Mouse (Mus musculus) left cerebral cortex, adult 18-20 months (tissue): ENCODE data around the gene Ginm1. TPM values are rescaled to one million over a fixed set of nuclear protein-coding genes. Genes with fewer than 3 reads are reported as not detected.
"Not testable (repeated sequence)": the region's sequence is repeated elsewhere in the genome, so short reads cannot be mapped to it uniquely, and the experiment has no call there.

Source experiments
- DNase-seq, 2 experiments: peaks; one replicate each; pipeline ENCODE4 v3.0.0; 2021 to 2022; ENCODE audit warnings: low spot score in 2 of 2, mixed read lengths in 1 of 2
- total RNA-seq, 2 experiments: library from RNA; stranded (reverse); gene quantifications; 2 replicates each; pipeline ENCODE4 v1.2.3; 2021

The Ginm1 gene
- total RNA-seq, 2 experiments from 2014 or later, result 17.8 to 19.2 TPM

DNA sequence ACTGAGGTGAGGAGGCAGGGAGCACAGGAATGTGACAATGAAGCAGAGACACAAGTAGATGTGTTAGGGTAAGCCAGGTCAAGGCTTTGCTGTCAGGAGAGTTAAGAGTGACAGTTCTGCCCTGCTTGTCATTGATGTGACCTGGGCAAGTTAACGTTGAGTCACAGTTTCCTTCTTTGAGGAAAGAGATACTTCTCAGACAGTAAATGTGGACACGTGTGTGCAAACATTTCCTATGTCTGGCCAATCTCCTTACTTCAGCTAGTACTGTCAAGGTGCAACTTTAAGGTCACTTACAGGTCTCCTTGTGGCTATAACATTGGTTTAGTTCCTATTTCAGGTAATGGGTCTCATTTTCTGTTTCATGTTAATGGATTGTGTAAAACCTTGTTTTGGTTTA lies 23.9 kb upstream of the Ginm1 start:
- no peak for DNase-seq

DNA sequence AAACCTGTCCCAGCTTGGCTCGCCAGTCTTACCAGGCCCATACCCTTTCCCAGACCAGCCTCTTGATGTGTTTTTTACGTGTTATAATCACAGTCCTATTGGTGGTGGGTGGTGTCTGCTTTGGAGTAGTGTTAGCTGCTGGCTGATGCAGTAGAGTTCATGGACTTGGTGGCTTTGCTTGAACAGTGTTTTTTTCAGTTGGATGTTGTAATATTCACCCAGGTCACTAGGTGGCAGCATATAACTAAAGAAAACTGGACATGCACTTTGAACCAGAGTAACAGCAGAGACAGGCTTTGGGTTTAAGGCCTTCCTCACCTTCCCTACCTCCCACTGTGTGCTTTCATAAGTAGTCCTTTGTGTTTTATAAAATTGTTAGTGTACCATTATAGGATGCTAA lies 17.3 kb upstream of the Ginm1 start:
- DNase-seq, result peak; percentile 32 to 51

DNA sequence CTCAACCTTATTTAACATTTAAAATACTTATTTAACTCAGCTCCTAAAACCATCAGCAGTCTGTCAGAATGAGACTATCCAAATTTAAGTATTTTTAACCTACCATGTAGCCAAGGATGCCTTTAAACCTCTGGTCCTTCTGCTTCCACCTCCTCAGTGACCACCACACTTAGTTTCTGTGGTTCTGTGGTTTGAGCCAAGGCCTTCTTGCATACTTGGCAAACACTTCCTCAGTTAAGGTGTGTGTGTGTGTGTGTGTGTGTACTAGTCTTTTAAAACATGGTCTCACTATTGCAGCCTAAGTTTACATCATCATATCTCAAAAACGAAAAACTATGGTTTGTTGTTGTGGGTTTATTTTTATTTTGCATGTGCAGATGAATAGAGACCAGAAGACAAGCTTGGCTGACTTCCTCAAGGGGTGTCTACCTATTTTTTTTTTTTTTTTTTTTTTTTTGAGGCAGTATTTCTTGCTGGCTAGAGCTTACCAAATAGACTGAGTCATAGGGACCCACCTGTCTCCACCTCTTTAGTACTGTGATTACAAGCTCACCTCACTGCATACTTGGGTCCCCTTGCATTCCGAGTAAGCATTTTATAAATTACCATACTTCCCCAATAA lies 10.0 kb upstream of the Ginm1 start:
- no peak for DNase-seq

DNA sequence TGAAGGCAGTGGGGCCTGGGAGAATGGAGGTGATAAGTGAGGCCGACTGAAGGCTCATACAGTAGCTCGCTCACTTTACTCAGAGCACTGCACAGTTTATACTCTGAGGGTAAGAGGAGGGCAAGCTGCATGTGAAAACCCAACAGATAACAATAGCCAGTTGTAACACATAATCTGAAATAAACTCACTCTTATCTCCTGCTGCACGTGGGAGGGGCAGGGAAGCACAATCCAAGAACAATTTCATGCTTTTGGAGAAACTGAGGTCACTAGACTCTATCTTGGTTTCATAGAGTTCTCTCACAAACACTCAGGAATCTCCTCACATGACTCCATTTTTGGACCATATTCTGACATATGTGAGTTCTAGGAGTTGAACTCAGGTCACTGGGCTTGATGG lies 8.6 kb upstream of the Ginm1 start:
- no peak for DNase-seq

DNA sequence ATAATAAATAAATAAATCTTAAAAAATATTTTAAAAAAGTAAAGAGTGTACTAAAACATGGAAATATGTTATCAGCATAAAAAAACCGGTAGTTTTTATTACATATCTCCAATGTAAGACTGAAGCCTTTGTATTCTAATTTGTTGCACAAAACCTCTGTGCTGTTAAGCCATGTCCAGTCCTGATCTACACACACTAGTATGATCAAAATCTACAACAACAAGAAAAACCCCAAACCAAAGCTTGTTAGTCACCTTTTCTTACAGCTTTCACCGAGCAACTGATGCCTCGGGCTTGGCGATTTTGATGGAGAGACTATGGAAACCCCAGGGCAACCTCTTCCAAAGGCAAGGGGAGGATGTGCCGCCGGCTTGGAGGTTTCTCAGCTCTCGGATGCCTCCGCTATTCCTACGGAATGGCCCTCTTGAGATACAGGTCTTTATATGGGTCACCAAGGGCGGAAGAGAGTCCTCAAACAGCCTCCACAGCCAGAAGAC lies 322 bp downstream of the Ginm1 start:
- no peak for DNase-seq

DNA sequence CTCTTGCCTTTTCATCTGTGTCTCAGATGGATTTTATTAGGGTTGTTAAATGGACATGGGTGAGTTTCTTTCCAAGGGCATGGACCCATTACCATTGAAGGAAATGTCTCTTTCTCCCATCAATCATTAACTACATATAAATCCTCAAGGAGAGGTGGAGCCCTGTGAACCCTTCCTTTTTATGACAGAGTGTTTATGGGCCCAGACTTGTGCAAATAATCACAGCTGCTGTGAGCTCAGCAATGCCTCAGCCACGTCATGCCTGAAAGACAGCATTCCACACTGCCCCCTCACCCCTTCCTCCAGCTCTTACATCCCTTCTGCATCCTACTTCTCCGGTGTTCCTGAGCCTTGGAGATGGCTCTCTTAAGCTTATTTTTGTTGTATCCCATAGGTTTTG lies 5.3 kb downstream of the Ginm1 start:
- no peak for DNase-seq

DNA sequence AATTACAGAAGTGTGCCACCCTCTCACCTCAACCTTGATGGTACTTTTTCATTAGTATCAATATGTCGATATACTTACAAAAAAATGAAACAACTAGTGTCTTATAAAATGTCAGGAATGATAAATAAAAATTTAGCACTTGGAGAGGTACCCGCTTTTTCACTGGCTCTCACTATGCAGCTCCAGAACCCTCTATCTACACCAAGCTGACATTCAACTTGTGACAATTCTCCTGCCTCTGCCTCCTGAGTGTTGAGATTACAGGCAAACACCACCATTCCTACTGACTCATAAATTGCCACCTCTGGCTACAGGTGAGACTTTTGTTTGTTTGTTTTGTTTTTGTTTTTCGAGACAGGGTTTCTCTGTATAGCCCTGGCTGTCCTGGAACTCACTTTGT lies 11.4 kb downstream of the Ginm1 start:
- no peak for DNase-seq

DNA sequence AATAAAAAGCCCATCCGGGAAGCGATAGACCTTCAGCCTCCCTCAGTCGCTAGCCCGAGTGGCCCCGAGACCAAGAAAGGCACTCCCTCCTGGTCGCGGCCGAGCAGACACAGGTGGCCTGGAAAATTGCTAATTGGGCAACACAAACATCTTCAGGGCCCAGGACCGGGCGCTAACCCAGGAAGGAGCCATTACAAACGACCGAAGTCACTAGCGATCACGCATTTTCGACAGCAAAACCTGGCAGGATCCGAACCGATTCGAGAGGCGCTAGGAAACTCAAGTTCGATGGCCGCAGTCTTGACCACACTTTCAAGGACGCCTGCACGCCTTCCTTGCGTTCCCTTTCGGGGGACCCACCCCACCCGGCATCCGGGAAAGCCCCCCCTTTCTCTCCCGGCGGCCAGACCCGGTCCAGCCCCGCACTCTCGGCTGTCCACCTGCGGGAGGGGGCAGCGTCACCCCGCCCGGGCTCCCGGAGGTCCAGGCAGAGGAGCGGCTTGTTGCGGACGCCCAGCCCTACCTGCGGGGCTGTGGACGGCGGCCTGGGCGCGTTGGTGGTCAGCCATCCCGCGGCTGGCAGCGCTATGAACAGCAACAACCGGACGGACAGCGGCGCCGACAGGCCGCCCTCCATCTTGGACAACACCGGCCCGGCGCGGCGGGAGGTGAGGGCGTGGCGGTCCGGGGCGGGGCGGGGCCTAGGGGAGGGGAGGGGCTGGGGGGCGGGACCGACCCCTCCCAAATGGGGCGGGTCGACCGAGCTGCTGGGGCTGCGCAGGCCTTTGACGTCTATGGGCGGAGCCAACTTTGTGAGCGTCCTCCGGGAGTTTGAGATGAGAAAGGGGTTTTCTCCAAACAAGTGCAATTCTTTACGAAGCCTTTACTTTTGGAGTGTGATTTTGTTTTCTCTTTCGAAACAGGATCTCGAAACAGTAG lies 12.1 kb downstream of the Ginm1 start:
- peak; percentile 79 to 86 for DNase-seq

DNA sequence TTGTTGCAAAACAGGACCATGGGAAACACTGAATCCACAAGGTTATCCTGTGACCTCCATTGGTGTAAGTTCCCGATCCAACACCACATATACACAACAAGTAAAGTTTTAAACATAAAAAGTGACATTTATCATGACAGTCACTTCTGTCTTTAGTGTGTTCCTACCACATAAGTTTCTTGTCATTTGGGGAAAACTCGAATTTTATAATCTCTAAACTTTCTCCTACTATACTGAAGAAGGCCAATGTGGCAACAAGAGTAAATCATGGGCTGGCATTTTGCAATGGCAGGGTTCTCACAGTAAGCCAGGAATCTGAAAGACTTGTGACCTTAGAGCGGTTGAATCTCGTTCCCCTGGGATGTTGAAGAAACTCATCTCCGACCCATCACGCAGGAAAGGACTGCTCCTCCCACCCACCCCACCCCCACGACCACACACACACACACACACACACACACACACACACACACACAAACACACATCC lies 12.8 kb downstream of the Ginm1 start:
- no peak for DNase-seq

DNA sequence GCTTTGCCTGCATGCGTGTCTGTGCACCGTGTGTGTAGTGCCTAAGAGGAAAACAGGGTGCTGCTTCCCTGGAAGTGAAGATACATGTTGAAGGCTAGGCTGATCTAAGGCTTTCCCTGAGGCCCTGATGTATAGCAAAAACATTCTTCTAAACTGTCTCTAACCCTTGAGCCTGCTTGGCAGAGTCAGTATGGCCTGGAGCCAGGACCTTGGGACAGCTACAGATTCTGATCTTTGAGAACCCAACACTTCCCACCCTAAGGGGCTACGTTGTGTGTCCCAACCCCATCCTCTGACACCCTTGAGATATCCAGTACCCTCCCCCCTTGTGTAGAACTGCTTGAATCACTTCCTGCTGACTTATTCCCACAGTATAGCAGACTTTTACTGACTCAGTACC lies 14.3 kb downstream of the Ginm1 start:
- no peak for DNase-seq

DNA sequence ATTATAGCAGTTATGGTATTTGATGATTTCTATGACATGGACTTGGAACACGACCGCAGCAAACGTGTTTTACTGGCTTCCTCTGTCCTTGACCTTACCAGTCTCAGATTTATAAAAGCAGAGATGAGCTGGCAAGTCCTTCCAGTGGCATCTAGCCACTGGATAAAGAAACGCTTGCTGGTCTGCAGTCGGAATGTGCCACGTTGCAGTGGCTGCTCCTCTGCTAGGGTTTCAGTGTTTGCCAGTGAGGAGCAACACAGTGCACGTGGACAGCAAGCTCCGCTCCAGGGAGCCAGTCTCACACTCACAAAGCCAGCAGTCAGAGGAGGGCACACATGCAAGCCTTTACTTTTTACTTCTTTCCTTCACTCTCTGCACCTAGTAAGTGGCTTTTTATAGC lies 17.2 kb downstream of the Ginm1 start:
- no peak for DNase-seq

DNA sequence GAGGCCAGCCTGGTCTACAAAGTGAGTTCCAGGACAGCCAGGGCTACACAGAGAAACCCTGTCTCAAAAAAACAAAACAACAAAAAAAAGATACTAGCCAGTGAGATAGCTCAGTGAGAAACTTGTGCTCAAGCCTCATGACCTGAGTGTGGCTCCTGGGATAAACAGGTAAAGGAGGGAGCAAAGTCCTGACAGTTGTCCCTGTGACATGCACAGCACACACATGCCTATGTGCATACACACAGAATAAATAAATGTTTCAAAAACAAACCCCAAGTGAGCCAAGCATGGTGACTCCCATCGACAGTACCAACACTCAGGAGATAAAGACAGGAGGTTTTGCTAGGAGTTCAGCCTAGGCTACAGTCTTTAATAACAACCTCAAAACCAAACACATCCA lies 19.9 kb downstream of the Ginm1 start:
- no peak for DNase-seq

DNA sequence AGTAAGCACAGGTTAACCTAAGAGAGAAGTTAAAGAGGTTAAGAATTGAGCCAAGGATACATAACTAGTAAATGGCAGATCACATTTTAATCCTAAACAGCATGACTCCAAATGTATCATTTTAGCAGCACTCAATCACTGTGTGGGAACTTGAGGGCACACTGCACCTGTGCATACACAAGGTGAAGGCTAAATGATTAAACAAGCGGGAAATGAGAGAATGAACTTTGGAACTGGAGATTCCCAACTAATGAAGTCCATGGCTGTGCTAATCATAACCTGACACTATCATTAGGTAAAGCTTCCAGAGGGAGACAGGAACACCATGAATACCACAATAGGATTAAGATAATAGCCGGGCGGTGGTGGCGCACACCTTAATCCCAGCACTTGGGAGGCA lies 20.3 kb downstream of the Ginm1 start:
- no peak for DNase-seq

DNA sequence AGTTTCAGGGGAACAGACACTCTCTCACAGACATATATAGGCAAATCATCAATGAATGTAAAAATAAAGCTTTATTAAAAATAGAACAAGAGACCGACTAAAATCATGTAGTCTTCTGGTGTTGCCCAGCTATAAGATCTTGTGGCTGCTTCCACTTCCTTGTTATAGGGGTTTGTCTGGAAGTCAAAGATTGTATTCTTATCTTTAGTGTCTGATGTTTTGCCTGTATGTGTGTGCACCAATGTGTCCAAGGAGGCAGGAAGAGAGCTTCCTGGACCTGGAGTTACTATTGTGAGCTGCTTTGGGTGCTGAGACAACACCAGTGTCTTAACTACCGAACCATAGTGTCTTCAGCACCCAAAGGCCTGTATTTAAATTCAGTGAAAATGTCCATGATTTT lies 35.1 kb downstream of the Ginm1 start:
- DNase-seq, result no peak

DNA sequence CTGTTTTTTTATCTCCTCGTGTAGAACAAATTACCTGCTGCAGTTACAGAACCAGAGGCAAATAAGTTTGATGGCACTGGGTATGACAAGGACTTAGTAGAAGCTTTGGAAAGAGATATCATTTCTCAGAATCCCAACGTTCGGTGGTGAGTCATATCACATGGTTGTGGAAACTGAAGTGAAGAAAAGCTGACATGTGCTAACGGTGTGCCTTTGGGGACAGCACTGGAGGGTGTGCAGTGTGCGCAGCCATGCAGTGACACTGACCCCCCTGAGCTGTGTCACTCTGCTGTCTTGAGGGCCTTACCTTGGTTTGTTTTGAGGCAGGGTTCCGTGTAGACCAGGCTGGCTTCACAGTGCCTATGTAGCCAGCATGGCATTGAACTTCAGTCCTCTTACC lies 43.9 kb downstream of the Ginm1 start:
- DNase-seq, result no peak

DNA sequence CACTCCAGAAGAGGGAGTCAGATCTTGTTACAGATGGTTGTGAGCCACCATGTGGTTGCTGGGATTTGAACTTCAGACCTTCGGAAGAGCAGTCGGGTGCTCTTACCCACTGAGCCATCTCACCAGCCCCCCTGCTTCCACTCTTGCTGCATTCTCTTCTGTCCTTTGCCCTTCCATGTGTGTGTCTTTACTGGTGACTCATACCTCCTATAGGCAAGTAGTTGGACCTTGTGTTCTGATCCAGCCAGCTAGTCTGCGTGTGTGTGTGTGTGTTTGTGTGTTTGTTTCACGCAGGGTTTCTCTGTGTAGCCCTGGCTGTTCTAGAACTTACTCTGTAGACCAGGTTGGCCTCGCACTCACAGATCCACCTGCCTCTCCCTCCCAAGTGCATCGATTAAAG lies 47.1 kb downstream of the Ginm1 start:
- DNase-seq, result not testable (repeated sequence)

DNA sequence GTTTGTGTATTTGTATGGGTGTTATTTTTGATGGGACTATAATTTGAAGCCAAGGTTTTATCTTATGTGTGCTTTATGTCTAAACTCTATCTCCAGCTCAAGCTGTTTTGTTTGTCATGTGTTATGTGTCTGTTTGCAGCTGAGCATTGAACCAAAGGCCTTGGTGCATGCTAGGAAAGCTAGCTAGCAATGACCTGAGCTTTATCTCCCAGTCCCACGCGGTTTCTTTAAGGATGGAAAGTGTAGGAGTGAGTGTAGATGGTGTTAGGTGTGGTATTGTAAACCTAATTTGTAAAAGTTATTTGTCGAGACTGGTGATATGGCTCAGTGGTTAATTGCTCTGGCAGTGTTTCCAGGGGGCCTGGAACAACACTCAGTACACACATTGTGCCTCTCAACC lies 54.7 kb downstream of the Ginm1 start:
- no peak for DNase-seq

DNA sequence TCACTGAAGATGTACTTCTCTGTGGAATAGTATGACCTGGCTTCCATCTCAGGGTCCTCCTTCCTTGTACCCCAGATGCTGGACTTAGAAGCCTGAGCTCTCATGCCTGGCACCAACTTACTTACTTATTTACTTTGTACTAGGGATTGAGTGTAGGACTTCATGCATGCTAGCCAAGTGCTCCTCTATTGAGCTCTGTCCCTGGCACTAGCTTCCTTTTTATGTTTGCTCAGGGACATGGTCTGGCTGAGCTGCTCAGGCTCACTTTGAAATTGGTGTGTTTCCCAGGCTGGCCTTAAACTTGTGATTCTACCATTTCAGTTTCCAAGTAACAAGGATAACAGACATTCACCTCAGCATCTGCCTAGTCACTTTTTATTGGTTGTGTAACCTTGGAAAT lies 55.5 kb downstream of the Ginm1 start:
- no peak for DNase-seq

DNA sequence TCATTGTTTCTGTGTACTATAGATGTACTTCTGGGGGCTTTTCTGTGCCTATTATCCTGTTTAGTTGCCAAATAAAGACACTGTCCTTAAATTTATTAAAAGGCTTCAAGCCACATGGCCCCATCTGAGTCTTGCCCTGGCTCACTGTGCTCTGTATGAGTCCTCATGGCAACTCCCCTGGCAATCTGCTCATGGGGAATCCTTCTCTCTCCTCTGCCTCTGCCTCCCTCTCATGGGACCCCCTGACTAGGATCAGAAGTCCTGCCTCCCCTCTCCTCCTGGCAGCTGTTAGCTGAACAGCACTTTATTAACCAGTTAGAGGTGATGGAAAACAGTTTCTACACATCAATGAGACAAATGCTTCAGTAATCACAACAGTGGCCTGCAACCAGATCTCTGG lies 61.0 kb downstream of the Ginm1 start:
- DNase-seq, result no peak

DNA sequence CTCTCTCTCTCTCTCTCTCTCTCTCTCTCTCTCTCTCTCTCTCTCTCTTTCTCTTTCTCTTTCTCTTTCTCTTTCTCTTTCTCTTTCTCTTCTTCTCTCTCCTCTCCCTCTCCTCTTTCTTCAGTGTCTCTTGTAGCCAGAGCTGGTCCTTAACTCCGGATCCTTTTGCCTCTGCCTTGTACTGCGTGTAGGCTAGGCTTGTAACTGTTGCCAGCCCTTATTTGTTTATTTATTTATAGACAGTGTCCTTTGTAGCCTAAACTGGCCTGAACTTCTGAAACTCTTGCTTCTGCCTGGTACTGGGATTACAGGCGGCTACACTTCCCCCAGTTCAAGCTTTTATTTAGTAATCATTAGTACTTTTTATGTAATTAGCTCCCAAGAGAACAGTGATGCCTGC lies 65.6 kb downstream of the Ginm1 start:
- no peak for DNase-seq

DNA sequence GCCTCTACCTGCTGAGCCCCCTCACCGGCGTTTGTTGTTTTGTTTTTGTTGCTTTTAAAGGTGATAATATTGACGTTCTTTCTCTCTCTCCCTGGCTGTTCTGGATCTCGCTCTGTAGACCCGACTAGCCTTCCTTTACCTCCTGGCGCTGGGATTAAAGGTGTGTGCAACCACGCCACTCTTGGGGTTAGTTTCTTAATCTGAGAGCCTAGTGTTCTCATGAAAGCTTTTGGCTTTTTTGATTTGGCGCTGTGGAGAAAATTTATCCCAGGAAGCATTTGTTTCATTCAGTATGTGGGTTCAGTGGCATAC lies 66.2 kb downstream of the Ginm1 start:
- no peak for DNase-seq

DNA sequence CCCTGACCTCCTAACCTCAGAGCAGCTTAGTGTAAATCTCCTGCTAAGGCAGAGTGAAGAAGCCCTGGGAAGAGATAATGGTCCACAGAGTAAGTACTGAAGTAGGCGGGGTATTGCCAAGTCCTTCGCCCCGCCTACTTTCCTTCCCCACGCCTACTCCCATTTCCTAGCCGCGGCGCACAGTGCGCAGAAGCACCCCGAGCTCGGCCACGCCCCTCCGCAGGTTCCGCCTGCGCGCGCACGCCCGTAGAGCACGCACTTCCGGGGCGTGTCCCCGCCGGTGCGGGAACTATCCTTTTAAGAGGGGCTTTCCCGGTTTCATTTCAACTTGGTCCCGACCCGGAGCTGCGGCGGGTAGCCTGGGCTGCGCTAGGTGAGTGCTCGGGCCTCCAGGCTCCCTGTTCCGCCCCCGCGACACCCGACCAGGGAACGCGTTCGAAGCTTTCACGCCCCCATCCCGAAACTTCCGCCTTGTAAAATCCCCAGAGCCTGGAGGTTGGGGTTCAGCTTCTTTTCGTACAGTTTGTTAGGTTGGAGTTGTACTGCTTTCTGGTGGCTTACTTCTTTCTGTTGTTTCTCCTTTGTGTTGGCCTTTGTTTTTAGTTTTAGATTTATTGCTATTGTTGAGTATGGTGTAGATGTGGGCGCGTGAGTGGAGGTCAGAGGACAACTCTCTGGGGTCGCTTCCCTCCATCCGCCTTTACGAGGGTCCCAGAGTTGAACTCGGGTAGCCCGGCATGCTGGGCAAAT lies 66.7 kb downstream of the Ginm1 start, which contains the start of gene Katna1:
Gene Katna1, plus strand, starts transcription at position 250 of the 750 bp plus-strand sequence.
- DNase-seq, result peak; percentile 88 to 89
